Mouse (Mus musculus) embryonic facial prominence, embryonic 11.5 days (tissue): ENCODE results near the gene Shroom1. TPM values are rescaled to one million over a fixed set of nuclear protein-coding genes. Genes with fewer than 3 reads are reported as not detected.

Source experiments
- ATAC-seq: fragments of 200-750 bp; cut with Nextera tagmentation; replicated peaks from 2 replicates; pipeline ENCODE4 v1.8.0; 2017; ENCODE audit warnings: low read depth; ENCODE audit not compliant: insufficient number of reproducible peaks, low FRiP score, low TSS enrichment
- DNase-seq: peaks from one replicate; pipeline ENCODE4 v3.0.0-alpha.2; 2015; ENCODE audit warnings: low spot score
- H3K27ac ChIP-seq: fragments of 300-500 bp; sonication (generic); replicated peaks from 2 replicates; pipeline ENCODE4 v1.5.1; 2014; ENCODE audit warnings: mild to moderate bottlenecking, low read depth, low read length, control low read depth
- H3K27me3 ChIP-seq: fragments of 300-500 bp; sonication (generic); 2 replicates; pipeline ENCODE4 v1.6.1; 2014; ENCODE audit warnings: mild to moderate bottlenecking, low read length, moderate library complexity, mixed read lengths; ENCODE audit not compliant: control insufficient read depth, insufficient read depth
- H3K36me3 ChIP-seq: fragments of 300-500 bp; sonication (generic); replicated peaks from 2 replicates; pipeline ENCODE4 v1.6.1; 2014; ENCODE audit warnings: low read depth, mild to moderate bottlenecking, low read length, moderate library complexity, mixed read lengths; ENCODE audit not compliant: control insufficient read depth, insufficient read depth
- H3K4me1 ChIP-seq: fragments of 300-500 bp; sonication (generic); 2 replicates; pipeline ENCODE4 v1.6.1; 2014; ENCODE audit warnings: low read length, mixed read lengths; ENCODE audit not compliant: control insufficient read depth, insufficient read depth
- H3K4me2 ChIP-seq: fragments of 300-500 bp; sonication (generic); 2 replicates; pipeline ENCODE4 v1.6.1; 2014; ENCODE audit warnings: low read depth, mild to moderate bottlenecking, control low read depth, low read length, moderate library complexity
- H3K4me3 ChIP-seq: fragments of 300-500 bp; sonication (generic); 2 replicates; pipeline ENCODE4 v1.5.1; 2014; ENCODE audit warnings: low read depth, low read length, control low read depth
- H3K9ac ChIP-seq: fragments of 300-500 bp; sonication (generic); replicated peaks from 2 replicates; pipeline ENCODE4 v1.6.1; 2014; ENCODE audit warnings: mild to moderate bottlenecking, control low read depth, low read length
- H3K9me3 ChIP-seq: fragments of 300-500 bp; sonication (generic); replicated peaks from 2 replicates; pipeline ENCODE4 v1.6.1; 2016; ENCODE audit warnings: mild to moderate bottlenecking, low read length, inconsistent platforms, mixed read lengths; ENCODE audit not compliant: control insufficient read depth
- WGBS: fragments of 180-500 bp; shearing (Covaris S2); extraction: QIAGEN DNeasy Blood & Tissue Kit; methylation state at CpG from one replicate; pipeline ENCODE4 v1.1.7; 2014; 5-methylcytosine and 5-hydroxymethylcytosine counted together
- polyA plus RNA-seq: library from polyadenylated mRNA; unstranded; fragments of >200 nt; fragmentation: Nextera tagmentation; extraction: Ambion mirVana; gene quantifications from 2 replicates; pipeline ENCODE4 v1.2.1, GENCODE M21; 2014

The Shroom1 gene
- polyA plus RNA-seq, 1 experiment from 2014 or later = 2.3 TPM

- no peak for ATAC-seq
- no peak overlapping the region for H3K27ac ChIP-seq
Observed at GRCm38 (mm10) chr11:53463551-53464424, 6.8 kb downstream of the Shroom1 start.

GRCm38 (mm10) chr11:53466231-53466971 is 9.4 kb downstream of the Shroom1 start:
- WGBS = 5% methylated on average over 40 of the region's 40 CpGs
- Histone ChIP-seq H3K4me3 (no peak overlapping the region), H3K4me1 (peaks cover 7% of the 10 kb centered on the region; the same call in 1 of the 2 replicates), H3K4me2 (peak overlapping the region; percentile 45), H3K27me3 (peaks cover 57% of the 10 kb centered on the region), H3K36me3 (no peaks in the 10 kb centered on the region), H3K9me3 (no peaks in the 10 kb centered on the region), H3K27ac (no peak overlapping the region), H3K9ac (peak overlapping the region; percentile 32; the same call in 1 of the 2 replicates)
- ATAC-seq = peak; percentile 19
- DNase-seq = peak; percentile 90

More at GRCm38 (mm10) chr11:53463551-53464424, 6.8 kb downstream of the Shroom1 start:
- no peaks in the 10 kb centered on the region for H3K36me3 ChIP-seq
- peak; percentile 48 for DNase-seq
- peaks cover 7% of the 10 kb centered on the region; the same call in 1 of the 2 replicates for H3K4me1 ChIP-seq
- peak overlapping the region; percentile 39 for H3K4me3 ChIP-seq
- 6% methylated on average over 55 of the region's 55 CpGs for WGBS
- peak overlapping the region; percentile 94 for H3K4me2 ChIP-seq
- no peaks in the 10 kb centered on the region for H3K9me3 ChIP-seq
- H3K27me3 ChIP-seq = peaks cover 52% of the 10 kb centered on the region
- H3K9ac ChIP-seq = peak overlapping the region; percentile 43; the same call in 1 of the 2 replicates

DNA sequence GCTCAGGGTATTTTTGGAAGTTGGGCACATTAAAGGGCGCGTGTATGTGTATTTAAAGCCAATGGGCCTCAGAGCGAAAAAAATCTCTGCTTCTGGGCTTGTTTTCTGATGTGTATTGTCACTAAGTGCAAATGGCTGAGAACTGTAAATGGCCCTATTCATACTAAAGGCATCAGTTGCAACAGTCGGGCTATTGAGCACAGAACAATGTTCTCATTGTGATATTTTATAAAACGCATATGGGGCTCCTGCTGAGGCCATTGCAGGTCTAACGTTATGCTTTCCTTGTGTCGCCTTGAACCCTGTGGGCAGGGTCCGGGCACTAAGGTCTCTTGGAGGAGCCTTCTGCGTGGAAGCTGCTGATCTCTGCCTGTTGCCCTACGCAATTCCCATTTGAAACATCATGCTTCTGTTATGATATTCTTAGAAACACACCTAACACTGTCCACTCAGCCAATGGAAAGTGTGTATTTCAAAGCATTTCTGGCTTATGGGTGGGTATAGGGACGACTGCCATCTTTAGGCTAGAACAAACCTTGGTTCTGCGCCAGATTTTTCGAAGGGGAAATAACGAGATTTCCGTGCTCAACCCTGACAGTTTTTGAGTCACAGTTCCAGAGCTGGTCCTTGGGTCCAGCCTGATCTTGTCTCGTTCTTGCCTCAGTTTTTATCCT is 12.4 kb downstream of the Shroom1 start:
- no peak for ATAC-seq
- 24% methylated on average over 16 of the region's 16 CpGs for WGBS
- no peak overlapping the region for H3K4me3 ChIP-seq
- no peaks in the 10 kb centered on the region for H3K36me3 ChIP-seq
- no peaks in the 10 kb centered on the region for H3K4me1 ChIP-seq
- DNase-seq = no peak
- H3K9me3 ChIP-seq = no peaks in the 10 kb centered on the region
- peaks cover 32% of the 10 kb centered on the region for H3K27me3 ChIP-seq
- no peak overlapping the region for H3K4me2 ChIP-seq
- H3K9ac ChIP-seq = no peak overlapping the region
- no peak overlapping the region for H3K27ac ChIP-seq

DNA sequence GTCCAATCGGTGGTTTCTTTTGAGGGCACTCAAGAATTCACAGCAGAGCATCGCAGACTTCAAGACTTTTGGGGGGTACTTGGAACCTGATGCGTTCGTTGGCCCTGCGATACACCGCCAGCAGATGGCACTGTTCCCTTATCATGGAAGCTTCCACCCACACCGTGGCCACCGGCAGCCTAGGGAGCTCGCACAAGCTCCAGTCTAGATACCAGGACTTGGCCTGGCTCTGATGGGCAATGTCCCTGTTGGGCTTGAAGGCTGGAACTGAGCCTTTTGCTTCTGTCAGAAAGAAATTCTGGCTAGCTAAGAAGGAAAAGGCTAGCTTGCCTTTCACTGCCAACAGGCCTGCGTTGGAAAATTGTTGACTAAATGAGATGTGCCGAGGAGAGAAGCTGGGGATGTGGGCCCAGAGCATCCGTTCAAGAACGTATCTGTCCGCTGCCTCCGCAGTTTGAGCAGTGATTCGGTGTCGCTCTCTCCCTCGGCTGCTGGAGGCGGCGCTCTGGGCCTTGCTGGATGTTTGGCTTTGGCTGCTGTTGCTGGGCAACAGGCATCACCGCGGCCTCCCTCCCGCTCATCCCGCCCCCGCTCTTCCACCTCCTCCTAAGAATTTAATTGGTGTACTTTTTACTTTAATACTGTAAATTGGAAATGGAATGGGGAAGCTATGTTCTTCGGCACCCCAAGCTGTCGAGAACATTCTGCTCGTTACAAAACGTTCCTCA is 13.1 kb downstream of the Shroom1 start, which contains the start of gene Gm9837:
Gene Gm9837, minus strand, starts transcription at position 512 of the 728 bp plus-strand sequence.
- Histone ChIP-seq H3K4me1 (no peaks in the 10 kb centered on the region), H3K27ac (no peak within 1 kb of the TSS), H3K4me3 (0 out of 2 replicates have a peak within 1 kb of the TSS, but pooled peaks have one; percentile 7), H3K9me3 (no peaks in the 10 kb centered on the region), H3K4me2 (peak within 1 kb of the TSS; percentile 39), H3K27me3 (peaks cover 25% of the 10 kb centered on the region), H3K36me3 (no peaks in the 10 kb centered on the region), H3K9ac (no peak within 1 kb of the TSS)
- peak; percentile 60; the same call in 1 of the 2 replicates for ATAC-seq
- DNase-seq = peak; percentile 96
- 5% methylated on average over 29 of the region's 29 CpGs for WGBS

DNA sequence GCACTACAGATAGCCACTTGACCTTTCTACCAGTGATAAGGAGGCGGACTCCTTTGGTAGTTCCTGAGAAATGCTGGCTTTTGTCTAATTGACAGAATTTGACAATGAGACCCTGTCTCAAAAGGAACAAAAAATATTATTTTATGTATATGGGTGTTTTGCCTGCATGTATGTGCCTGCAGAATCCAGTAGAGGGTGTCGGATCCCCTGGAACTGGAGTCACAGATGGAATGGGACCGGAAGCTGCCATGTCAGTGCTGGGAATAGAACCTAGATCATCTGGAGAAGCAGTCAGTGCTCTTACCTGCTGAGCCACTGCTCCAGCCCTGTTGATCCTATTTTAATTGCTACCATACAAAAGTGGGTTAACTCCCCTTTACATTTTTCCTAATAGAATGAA is 15.7 kb downstream of the Shroom1 start:
- Histone ChIP-seq H3K27ac (no peak overlapping the region), H3K4me3 (no peak overlapping the region), H3K9me3 (no peaks in the 10 kb centered on the region), H3K4me2 (no peak overlapping the region), H3K27me3 (peaks cover 8% of the 10 kb centered on the region), H3K4me1 (no peaks in the 10 kb centered on the region), H3K9ac (no peak overlapping the region), H3K36me3 (no peaks in the 10 kb centered on the region)
- no peak for ATAC-seq
- no peak for DNase-seq
- WGBS = 75% methylated on average over 3 of the region's 3 CpGs

GRCm38 (mm10) chr11:53475620-53476019 is 18.6 kb downstream of the Shroom1 start:
- DNase-seq (no peak), ATAC-seq (no peak)
- Histone ChIP-seq H3K4me2 (no peak overlapping the region), H3K9ac (no peak overlapping the region), H3K27ac (no peak overlapping the region), H3K36me3 (no peaks in the 10 kb centered on the region), H3K4me3 (no peak overlapping the region), H3K27me3 (peaks cover 32% of the 10 kb centered on the region), H3K4me1 (peaks cover 4% of the 10 kb centered on the region; the same call in 1 of the 2 replicates), H3K9me3 (peaks cover 3% of the 10 kb centered on the region; the same call in 1 of the 2 replicates)
- WGBS = 25% methylated on average over 8 of the region's 8 CpGs

- no peak overlapping the region for H3K27ac ChIP-seq
- WGBS = 23% methylated on average over 7 of the region's 7 CpGs
- H3K9ac ChIP-seq = no peak overlapping the region
- DNase-seq (no peak), ATAC-seq (no peak)
- peaks cover 3% of the 10 kb centered on the region; the same call in 1 of the 2 replicates for H3K9me3 ChIP-seq
- H3K4me3 ChIP-seq = no peak overlapping the region
- H3K4me2 ChIP-seq = no peak overlapping the region
- H3K27me3 ChIP-seq = peaks cover 33% of the 10 kb centered on the region
- H3K4me1 ChIP-seq = peaks cover 4% of the 10 kb centered on the region; the same call in 1 of the 2 replicates
- no peaks in the 10 kb centered on the region for H3K36me3 ChIP-seq
Observed at GRCm38 (mm10) chr11:53477833-53478232, 20.8 kb downstream of the Shroom1 start.
